Mouse (Mus musculus) megakaryocyte-erythroid progenitor cell, adult 5-6 weeks (primary cell): Measurements from ENCODE around the gene Kif16b. TPM values are rescaled to one million over a fixed set of nuclear protein-coding genes. Genes with fewer than 3 reads are reported as not detected.

Experiments used
- ATAC-seq: replicated peaks from 2 replicates; pipeline ENCODE4 v1.8.0; 2016; ENCODE audit warnings: mild to moderate bottlenecking, inconsistent platforms; ENCODE audit not compliant: severe bottlenecking, poor library complexity, low FRiP score, low TSS enrichment
- total RNA-seq, 2 experiments: library from RNA; stranded (forward) in 1 of 2; stranded (reverse) in 1 of 2; fragments of 200-1000, 215-1000 nt in 1 of 2; fragments of >200 nt in 1 of 2; fragmentation: Nextera tagmentation in 1 of 2; gene quantifications; 2 replicates each; pipeline ENCODE4 v1.2.3; 2014 to 2017

The Kif16b gene
- total RNA-seq, 2 experiments from 2014 or later = 9.2 to 13.7 TPM

DNA sequence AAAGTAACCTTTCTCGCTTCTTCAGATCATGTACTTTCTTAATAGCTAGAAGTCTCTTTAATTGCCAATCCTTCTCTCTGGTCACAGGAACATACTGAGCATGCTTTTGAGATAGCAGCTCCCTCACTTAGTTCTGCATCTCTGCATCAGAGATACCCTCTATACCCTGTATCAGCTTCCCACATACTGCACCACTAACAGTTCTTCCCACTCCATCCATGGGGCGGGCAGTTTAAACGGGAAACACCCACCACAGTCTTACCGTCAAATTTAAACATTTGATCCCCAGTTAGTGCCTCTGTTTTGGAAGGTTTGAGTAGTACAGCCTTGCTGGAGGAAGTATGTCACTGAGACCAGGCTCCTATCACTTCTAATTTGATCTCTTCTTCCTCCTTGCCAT lies 142.1 kb downstream of the Kif16b start:
- ATAC-seq = no peak

DNA sequence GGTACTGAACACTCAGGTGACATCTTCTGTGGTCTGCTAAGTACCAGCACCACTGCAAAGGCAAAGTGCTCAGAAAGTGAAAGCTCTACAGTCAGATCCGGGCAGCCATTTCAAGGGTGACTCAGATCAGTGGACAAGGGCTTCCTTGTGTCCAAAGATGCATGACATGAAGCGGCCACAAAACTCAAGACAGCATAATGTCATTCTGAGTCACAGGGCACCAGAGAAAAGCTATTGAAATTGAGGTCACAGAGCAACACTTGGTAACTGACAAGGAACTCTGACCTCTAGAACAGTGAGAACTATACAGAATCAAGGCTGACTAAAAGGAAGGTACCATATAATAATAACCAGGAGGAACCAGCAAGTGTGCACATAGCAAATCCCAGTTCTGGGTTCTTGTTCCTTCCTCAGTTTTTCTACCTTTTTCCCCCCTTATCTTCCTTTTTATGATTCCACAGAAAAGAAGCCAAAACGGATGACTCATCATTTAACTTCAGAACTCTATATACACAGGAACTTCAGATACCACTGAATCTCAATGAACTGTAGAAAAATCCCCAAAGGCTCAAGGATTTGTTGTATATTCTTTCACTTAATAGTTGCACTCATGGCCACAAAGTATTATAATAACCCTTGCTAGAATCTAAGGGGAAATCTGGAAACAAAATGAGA lies 143.1 kb downstream of the Kif16b start:
- ATAC-seq = no peak

DNA sequence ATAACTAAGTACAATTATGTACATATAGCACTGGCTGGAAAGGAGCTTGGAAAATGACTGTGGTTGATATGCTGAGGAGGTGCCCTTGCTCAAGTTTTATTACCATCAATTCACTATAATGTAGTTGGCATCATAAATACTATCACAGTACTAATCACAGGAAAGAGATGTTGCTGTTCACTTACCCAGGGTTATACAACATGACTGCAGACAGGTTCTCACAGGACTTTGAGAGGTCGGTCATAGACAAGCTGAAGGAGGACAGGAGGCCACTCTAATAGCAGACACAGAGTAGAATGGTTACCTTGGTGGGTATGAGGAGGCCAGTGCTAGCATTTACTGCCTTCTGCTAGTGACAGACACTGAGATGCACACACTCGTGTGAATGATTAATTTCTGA lies 162.0 kb downstream of the Kif16b start:
- no peak for ATAC-seq

DNA sequence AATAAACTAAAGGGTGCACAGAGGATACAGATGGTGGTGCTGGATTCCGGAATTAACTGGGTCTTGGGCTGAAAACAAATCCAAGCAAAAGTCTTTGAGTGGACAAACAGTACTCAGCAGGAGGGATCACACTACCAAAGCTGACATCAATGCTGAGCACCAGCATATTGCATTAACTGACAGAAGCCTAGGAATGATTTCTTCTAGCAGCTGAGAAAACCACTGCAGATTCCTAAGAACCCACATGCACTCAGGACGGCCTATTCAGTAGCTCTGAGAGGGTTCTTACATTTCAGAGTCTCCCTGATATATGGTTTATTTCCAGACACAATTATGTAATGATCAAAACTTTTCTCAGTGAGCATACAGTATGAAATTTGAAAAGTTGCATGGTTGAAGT lies 162.8 kb downstream of the Kif16b start:
- ATAC-seq = no peak

DNA sequence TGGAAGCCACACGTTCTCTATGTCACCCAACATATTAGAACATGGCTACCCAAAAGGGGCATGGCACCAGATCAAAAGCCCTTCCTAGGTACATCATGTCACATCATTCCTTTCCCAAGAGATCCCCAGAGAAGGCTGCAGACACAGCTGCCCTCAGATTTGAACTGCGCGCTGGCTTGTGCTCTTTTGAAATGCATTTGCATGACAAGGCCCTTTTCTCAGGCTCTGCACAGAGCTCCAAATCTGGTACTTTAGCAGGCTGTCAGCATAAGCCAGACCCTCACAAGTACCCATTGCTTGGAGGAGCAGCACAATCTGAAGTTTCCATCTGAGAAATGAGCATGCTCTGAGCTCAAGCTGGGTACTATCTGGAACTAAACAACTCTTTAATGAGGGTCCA lies 165.6 kb downstream of the Kif16b start:
- no peak for ATAC-seq

DNA sequence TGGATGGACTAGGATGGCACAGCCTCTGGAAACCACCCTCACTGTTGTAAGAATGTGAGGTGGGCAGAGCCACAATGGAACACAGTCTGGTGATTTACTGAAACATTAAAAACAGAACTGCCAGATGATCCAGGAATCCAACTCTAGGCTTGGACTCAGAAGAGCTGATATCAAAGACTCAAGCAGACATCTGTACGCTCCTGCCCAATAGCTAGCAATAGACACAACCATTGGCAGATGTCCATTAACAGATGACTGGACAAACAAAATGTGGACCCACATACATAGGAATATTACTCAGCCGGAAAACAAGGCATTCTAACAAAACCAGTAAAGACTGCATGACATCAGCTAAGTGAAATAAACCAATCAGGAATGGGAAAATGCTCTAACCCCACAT lies 167.3 kb downstream of the Kif16b start:
- ATAC-seq = no peak

DNA sequence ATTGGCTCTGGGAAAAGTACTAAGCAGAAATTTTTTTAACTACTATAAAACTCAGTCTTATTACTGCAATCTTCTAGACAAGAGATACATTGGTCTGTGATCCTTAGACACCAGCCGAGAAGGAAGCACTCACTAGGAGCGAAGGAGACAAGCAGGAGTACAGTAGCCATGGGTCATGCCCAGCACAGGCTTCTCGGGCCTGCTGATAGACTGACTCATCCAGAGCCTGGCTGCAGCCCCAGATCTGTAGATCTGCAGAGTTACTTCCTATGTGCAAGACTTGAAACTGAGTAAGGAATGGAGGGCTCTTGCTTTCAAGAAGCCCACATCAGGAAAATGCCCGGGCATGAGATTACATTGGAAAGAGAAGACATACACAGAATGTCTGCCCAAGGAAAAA lies 169.0 kb downstream of the Kif16b start:
- ATAC-seq = peak; percentile 64; the same call in 1 of the 2 replicates

DNA sequence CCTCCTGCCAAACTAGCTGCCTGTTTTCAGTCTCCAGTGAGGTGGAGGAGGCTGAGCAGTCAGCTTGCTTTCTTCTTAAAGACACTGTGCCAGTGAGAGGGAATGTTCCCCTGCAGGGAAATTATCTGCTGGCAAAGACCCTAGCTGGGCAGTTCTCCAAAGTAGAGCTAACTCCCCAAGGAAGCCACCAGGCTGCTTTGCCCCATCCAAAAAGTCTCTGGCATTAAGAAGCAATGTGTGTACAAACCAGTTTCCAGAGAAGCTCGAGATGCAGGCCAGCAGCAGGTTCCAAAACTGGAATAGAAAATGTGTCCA lies 169.6 kb downstream of the Kif16b start:
- ATAC-seq = no peak

DNA sequence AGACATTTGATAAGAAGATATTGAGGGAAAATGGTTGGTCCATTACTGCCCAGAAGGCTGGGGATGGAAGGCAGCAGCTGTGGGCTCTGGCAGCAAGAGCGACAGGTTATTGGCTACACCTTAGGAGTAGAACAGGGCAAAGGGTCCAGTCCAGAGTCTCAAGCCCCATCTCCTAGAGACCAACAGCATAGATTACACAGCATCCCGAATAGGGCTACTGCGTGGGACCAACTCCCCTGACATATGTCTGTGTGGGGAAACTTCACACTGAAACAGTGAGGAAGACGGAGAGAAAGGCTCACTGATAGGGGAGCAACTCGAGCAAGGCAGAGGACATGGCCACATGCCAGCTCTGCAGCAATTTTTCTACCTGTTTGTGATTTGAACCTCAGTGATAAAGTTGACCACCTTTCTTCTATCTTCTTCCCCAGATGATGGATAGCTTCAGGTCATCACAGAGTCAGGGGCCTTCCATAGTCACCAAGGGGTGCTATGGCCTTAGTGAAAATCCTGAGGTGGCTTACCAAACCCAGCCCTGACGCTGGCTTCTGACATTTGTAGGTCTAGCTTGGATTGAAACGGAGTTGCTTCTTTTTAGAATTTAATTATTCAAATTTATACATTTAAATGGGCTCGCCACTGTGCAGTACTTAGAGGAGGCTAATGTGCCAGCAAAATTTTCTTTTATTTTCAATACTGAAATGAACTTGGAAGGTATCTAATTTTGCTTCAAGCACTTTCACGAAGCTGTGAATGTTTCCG lies 170.1 kb downstream of the Kif16b start:
- no peak for ATAC-seq

DNA sequence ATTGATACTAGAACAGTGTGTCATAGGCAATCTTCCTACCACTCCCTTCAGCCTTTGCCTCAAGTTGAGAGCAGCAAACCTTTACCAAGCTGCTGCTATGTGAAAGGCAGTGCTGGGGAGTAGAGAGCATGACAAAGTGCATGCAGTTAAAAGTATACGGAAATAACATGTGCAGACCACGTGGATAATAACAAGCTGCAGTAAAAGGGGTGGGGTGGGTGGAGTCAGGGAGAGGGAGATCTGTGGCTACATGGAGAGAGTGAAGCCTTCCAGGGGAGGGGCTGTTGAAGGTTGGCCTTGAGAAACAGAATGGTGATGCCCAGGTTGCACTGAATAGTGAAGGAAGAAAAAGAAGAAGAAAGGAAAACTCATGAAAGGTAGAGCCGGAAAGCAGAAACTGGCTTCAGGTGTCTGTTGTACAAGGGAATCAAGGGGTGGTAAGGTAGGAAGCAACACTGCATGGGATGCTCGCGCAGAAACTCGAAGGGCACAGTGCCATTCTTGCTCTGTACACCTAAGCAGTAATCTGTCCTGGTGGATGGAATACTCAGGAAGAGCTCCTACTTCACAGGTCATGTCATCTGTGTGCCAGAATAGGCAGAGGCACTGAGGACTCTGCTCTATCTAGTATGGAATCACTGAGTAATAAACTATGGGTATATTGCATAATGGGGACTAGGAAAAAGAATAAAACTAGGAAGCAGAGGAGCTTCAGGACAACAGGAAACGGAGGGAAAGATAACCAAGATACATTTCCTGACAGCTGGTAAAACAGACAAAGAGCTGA lies 176.9 kb downstream of the Kif16b start:
- 0 out of 2 replicates have a peak, but pooled peaks have one; percentile 44 for ATAC-seq

DNA sequence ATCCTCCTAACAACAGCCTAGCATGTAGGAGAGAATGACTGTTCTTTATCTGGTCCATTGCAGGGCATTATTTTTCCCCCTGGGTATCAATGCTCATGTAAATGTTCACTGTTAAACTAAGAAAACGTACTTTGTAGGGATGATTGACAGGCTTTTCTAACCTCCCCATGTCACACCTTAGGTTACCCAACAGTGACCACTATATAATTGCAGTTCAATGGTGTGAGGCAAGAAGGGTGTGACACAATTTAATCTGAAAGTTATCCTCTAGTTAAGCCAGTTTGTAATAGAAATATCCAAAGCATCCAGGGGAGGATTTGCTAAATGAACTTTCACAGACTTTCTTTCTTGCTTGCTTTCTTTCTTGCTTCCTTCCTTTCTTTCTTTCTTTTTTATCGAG lies 181.2 kb downstream of the Kif16b start:
- ATAC-seq = no peak

DNA sequence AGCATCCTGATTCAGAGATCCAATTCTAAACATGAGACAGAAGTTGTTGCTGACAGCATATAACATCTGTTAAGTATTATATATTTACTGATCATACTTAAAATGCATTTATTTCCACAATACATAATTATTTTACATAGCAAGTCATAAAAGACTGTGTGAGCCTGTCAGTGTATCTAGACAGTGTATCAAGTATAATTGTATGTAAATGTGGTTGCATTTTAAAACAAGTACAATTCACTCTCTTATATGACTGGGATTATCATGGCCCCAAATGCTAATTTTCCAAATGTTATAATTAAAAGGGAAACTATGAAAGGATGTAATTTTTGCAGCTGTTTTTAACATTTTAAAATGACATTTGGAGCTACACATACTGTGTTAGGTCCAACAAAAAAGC lies 182.3 kb downstream of the Kif16b start:
- ATAC-seq = no peak

DNA sequence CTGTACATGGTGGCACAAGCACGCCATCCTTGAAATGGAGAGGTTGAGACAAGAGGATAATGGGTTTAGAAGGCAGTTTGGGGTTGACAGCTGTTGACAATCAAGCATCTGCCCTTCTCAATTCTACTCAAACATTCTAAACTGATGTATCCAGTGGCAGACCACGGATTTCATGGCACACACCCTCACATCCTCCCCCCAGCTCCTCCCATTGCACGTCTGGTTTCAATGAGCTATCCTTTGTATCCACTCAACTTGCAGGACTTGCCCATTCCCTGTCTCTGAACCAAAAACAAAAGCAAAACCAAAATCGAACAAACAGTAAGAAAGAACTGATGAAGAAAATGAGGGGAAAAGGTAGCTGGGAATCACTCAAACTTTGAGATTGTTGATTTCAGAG lies 183.7 kb downstream of the Kif16b start:
- no peak for ATAC-seq

DNA sequence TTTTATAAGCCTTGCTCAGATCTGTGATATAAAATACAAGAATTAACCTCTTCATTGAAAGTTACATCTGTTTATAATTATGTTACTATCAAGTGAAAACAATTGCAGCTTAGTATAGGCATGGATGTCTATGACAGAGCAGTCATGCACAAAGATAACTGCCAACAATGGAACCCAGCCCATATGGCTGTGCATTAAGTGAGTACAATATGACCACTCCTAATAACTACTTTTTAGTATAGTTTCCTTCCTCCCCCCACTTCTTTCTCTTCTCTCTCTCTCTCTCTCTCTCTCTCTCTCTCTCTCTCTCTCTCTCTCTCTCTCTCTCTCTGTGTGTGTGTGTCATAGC lies 185.4 kb downstream of the Kif16b start:
- ATAC-seq = no peak

DNA sequence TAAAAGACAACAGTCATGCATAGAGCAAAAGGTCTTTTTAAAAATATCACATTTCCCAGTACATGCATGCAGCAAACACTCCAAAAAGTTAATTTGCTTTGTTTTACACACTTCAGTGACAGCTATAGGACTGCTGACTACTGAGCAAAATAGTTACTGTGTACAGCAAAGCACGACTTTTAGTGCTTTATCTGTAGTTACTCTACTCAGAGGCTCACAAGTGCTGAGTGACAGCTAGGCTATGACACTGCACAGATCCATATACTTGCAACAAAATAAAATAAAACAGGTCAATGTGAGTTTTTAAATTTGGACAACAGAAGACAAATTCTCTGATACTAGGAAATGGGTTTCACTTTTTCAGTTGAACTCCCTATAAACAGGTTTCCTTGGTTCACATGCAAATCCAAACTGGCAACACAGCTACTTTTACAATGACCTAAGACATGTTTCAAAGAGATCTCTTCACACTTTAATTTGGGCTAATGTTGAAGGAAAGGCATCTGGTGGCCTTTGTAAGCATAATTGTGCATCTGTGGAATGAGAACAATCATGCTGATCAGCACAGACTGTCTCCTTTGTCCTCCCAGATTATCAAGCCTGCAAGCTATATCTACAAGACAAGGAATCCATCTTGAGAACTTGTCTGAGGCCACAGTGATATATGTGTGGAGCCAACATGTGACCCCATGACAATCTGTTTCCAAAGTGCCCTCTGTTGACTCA lies 186.0 kb downstream of the Kif16b start:
- ATAC-seq = no peak

DNA sequence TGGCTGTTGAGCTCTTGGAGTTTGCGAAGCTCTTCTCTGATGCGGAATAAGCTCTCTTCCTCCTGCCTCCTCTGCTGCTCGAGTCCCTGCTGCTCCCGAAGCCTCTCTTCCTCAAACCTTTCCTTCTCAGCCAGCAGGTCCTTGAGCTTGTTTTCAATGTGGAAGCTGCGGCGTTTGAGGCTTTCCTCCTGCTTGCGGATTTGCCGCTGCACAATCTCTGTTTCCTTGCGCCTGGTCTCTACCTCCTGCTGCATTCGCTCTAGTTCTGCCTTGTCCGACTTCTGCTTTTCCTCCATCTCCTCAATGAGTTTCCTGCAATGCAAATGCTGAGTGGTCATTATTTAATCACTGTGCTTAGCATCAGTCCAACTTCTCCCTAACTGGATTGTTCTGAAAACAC lies 188.6 kb downstream of the Kif16b start:
- no peak for ATAC-seq

DNA sequence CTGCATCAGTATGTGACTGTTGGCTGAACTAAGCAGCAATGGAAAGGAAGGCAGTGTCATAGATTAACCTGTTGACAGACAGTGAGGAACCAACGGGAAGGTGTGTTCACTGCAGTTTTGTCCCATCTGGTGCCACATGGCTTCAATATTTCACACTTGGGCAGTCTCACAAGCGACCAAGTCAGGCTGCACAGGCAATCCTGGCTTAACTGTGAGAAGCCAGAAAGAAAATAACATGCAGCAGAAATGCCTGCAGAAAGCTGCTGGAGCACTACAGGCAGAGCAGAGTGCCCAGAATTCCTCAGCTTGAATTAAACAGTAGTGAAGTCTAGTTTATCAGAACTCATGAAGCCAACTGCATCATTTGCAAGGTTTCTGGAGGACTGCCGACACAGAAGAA lies 192.0 kb downstream of the Kif16b start:
- ATAC-seq = no peak

DNA sequence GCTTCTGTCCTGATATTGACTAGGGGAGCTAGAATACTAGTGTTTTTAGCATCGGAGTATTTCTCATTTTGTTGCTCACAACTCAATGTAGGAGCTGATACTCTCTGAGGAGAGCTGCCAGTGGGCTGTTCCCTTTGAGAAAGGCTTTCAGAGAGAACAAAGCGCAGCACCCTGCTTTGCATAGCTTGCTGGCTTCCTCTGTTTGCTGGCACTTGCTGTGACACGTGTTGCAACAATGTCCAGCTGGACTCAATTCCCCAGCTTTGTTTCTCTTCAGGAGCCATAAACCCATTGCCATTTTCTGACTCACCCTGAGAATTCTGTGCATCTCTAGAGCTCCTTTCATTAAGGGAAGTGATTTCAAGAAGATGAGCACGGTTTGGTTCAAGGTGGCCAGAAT lies 200.6 kb downstream of the Kif16b start:
- no peak for ATAC-seq

DNA sequence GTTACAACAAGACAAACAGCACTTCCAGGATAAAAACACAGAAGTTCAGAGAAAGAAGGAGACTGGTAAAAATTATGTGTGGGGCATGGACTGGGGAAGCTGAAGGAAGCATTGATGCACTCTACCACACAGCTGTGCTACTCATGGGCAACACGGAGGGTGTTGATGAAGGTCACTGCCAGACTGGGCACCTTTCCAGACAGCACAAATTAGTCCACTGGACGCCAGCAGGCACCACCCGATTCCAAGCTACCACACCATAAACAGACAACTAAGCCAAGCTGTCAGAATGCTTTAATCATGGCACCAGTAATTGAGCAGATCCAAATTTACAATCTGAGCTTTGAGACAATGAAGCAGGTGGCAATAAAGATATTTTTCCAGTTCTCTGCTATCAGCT lies 202.7 kb downstream of the Kif16b start:
- ATAC-seq = no peak

DNA sequence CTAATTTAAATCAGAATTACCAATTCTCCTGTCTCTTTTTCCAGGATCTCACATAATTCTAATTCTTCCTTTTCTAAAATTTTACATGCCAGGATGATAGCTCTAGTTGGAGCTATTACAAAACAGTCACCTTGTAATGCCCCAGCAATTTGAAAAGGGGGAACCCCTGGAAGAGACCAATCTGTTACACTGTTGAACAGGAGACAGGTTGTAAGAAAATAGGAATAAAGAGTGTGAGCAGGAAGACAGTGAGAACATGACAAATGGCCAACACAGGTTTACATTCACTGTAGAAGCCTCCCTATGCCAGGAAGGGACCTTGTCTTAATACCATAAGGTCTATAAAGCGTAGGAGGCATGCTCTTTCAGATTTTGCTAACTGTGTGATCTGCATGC lies 206.4 kb downstream of the Kif16b start:
- ATAC-seq = no peak
